Mouse (Mus musculus) spleen, postnatal 14 days (tissue): ENCODE data around the gene Pnliprp2.

Experiments
- DNase-seq, 2 experiments: peaks; one replicate each; pipeline ENCODE4 v3.0.0; 2021 to 2022; ENCODE audit warnings: low spot score in 2 of 2

Gene Pnliprp2

GRCm38 (mm10) chr19:58759423-58759822, at the start of gene Pnliprp2:
TSS of gene Pnliprp2 (plus strand) at chr19:58759719.
- DNase-seq: no peak

GRCm38 (mm10) chr19:58717925-58718324, 41.6 kb upstream of the Pnliprp2 start:
- no peak for DNase-seq

GRCm38 (mm10) chr19:58720439-58720838, 39.1 kb upstream of the Pnliprp2 start:
- DNase-seq: no peak

GRCm38 (mm10) chr19:58726551-58726950, 33.0 kb upstream of the Pnliprp2 start:
- DNase-seq: no peak

- no peak for DNase-seq
These were observed 31.8 kb upstream of the Pnliprp2 start for GRCm38 (mm10) chr19:58727756-58728155.

- DNase-seq: no peak
These were observed 31.0 kb upstream of the Pnliprp2 start, which contains the start of gene Pnliprp1 for GRCm38 (mm10) chr19:58728445-58729031. TSS of gene Pnliprp1 (plus strand) at chr19:58728887.

GRCm38 (mm10) chr19:58733216-58733615, 26.3 kb upstream of the Pnliprp2 start:
- no peak for DNase-seq

- no peak for DNase-seq
These were observed 21.4 kb upstream of the Pnliprp2 start for GRCm38 (mm10) chr19:58738111-58738510.

- no peak for DNase-seq
These were observed 18.5 kb upstream of the Pnliprp2 start for GRCm38 (mm10) chr19:58741036-58741435.

GRCm38 (mm10) chr19:58742711-58743110, 16.8 kb upstream of the Pnliprp2 start:
- no peak for DNase-seq

GRCm38 (mm10) chr19:58743736-58744135, 15.8 kb upstream of the Pnliprp2 start:
- no peak for DNase-seq

GRCm38 (mm10) chr19:58747498-58748000, 12.0 kb upstream of the Pnliprp2 start:
- DNase-seq: no peak

GRCm38 (mm10) chr19:58750822-58751221, 8.7 kb upstream of the Pnliprp2 start:
- DNase-seq: no peak

- DNase-seq: no peak
These were observed 8.0 kb upstream of the Pnliprp2 start for GRCm38 (mm10) chr19:58751504-58751903.

- no peak for DNase-seq
These were observed 648 bp upstream of the Pnliprp2 start for GRCm38 (mm10) chr19:58758871-58759270.

GRCm38 (mm10) chr19:58762316-58762715, 2.8 kb downstream of the Pnliprp2 start:
- DNase-seq: no peak

- no peak for DNase-seq
These were observed 3.5 kb downstream of the Pnliprp2 start for GRCm38 (mm10) chr19:58762848-58763541.

- DNase-seq: no peak
These were observed 7.8 kb downstream of the Pnliprp2 start for GRCm38 (mm10) chr19:58767329-58767728.

- no peak for DNase-seq
These were observed 16.9 kb downstream of the Pnliprp2 start for GRCm38 (mm10) chr19:58776461-58776860.

- DNase-seq: no peak
These were observed 22.0 kb downstream of the Pnliprp2 start for GRCm38 (mm10) chr19:58781566-58781965.

GRCm38 (mm10) chr19:58783938-58784337, 24.4 kb downstream of the Pnliprp2 start:
- no peak for DNase-seq

- no peak for DNase-seq
These were observed 29.7 kb downstream of the Pnliprp2 start for GRCm38 (mm10) chr19:58789194-58789593.

GRCm38 (mm10) chr19:58794284-58794683, 34.8 kb downstream of the Pnliprp2 start, which contains the start of gene 1700019N19Rik:
TSS of gene 1700019N19Rik (minus strand) at chr19:58794461.
- DNase-seq: no peak
